Mouse (Mus musculus): Measurements from ENCODE around the gene Fgf18. TPM values are rescaled to one million over a fixed set of nuclear protein-coding genes. Genes with fewer than 3 reads are reported as not detected.

Fgf18 gene
- total and polyA plus RNA-seq, 3 experiments, result not detected

DNA sequence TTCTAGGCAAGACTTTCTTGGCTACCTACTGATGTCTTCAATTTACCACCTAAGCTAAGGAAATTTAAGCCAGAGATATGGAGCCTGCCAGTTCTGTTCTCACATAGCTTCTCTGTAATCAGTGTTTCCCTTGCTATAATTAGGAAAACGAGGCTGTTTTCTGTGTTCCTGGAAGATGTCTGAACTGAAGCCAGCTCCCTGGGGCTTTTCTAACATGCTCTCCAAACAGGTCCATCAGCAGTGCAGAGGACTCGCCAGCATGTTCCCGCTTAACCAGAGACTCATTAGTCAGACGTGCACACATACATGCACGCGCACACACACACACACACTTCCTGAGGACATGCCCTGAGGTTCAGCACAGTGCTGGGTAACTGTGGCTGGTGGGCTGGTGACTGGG is 57.3 kb downstream of the Fgf18 start:
- H3K27ac ChIP-seq (ENCODE audit: insufficient read depth, low read depth), result no peak overlapping the region
- H3K4me1 ChIP-seq (ENCODE audit: control insufficient read depth in 1 of 2, insufficient read depth in 2 of 2), result peaks cover 0 to 13% of the 10 kb centered on the region in 2 experiments; a peak in 2 of 4 replicates
- no peaks in the 10 kb centered on the region for H3K36me3 ChIP-seq (replicated peaks in 1 of 2; ENCODE audit: control insufficient read depth in 1 of 2, insufficient read depth in 1 of 2, low read length in 1 of 2)
- H3K9ac ChIP-seq (ENCODE audit: insufficient read depth, low read depth), result no peak overlapping the region
- dilution Hi-C loops (cut with MboI; ENCODE audit: extremely low pct_ligation_motif_present, extremely low pct_unique_long_range_greater_than_20kb, low sequenced_read_pairs), result no loop called here
- peaks cover 4% of the 10 kb centered on the region for H3K9me3 ChIP-seq (replicated peaks; ENCODE audit: low read length)
- H3K4me3 ChIP-seq (replicated peaks in 1 of 3; ENCODE audit: low read depth in 2 of 3, low read length in 2 of 3, poor library complexity in 1 of 3), result no peak overlapping the region
- H3K79me2 ChIP-seq (replicated peaks; ENCODE audit: control insufficient read depth, extremely low read depth, insufficient read depth, poor library complexity, severe bottlenecking), result no peaks in the 10 kb centered on the region
- in situ Hi-C loops (cut with MboI; ENCODE audit: low pct_ligation_motif_present, low pct_unique_long_range_greater_than_20kb, low sequenced_read_pairs), result no loop called here
- H3K27me3 ChIP-seq (replicated peaks), result peaks cover 3% of the 10 kb centered on the region
- no peak overlapping the region for H3K4me2 ChIP-seq (ENCODE audit: insufficient read depth, low read depth, poor library complexity, severe bottlenecking)
- TF ChIP-seq RAD21 (IDR thresholded peaks at IDR 0.05; ENCODE audit: low read depth, low read length) (no peak), TCF12 (IDR thresholded peaks at IDR 0.05; ENCODE audit: low read depth, low read length) (no peak), NRF1 (IDR thresholded peaks at IDR 0.05; ENCODE audit: low read depth, low read length) (no peak), EP300 (IDR thresholded peaks at IDR 0.05; ENCODE audit: low read length) (no peak), POLR2AphosphoS2 (IDR thresholded peaks at IDR 0.05; ENCODE audit: low read depth, low read length) (no peak), MEF2A (IDR thresholded peaks at IDR 0.05; ENCODE audit: borderline replicate concordance, low read depth, low read length) (no peak), MAFK (IDR thresholded peaks at IDR 0.05; ENCODE audit: insufficient replicate concordance, low read length) (no peak), MAZ (IDR thresholded peaks at IDR 0.05; ENCODE audit: low read depth, low read length) (no peak), PAX5 (IDR thresholded peaks at IDR 0.05; ENCODE audit: low read length) (no peak), CTCF (conservative IDR thresholded peaks at IDR 0.05 in 1 of 2, IDR thresholded peaks at IDR 0.05 in 1 of 2; ENCODE audit: low read depth in 2 of 2, low read length in 2 of 2) (no peak), MYC (IDR thresholded peaks at IDR 0.05; ENCODE audit: low read depth, low read length) (no peak), IRF4 (IDR thresholded peaks at IDR 0.05; ENCODE audit: low read depth, low read length) (no peak), POLR2A (IDR thresholded peaks at IDR 0.05; ENCODE audit: low read depth, low read length) (no peak)
- DNase-seq (ENCODE audit: extremely low read depth), result no peak

DNA sequence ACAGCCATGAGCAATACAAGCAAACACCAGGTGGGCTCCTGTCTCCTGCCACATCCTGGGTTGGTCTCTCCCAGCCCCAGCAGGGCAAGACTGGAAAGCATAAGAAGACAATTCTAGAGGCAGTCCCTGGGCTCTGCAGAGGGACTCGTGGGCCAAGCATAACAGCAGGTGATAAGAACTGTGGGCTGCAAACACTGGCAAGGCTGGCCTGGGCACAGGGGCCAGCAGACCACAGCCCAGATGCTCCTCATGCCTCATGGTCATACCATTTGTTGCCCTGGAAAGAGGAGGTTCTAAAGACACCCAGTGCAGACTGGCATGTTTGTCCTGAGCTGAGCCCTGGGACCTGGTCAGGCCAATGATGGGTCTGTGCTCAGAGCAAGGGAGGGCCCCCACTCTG is 59.0 kb downstream of the Fgf18 start:
- H3K4me2 ChIP-seq (ENCODE audit: insufficient read depth, low read depth, poor library complexity, severe bottlenecking), result no peak overlapping the region
- in situ Hi-C loops (cut with MboI; ENCODE audit: low pct_ligation_motif_present, low pct_unique_long_range_greater_than_20kb, low sequenced_read_pairs), result no loop called here

More for the DNA sequence above, 59.0 kb downstream of the Fgf18 start:
- Histone ChIP-seq H3K27ac (ENCODE audit: insufficient read depth, low read depth) (no peak overlapping the region), H3K4me3 (replicated peaks in 1 of 3; ENCODE audit: low read depth in 2 of 3, low read length in 2 of 3, poor library complexity in 1 of 3) (no peak overlapping the region), H3K36me3 (replicated peaks in 1 of 2; ENCODE audit: control insufficient read depth in 1 of 2, insufficient read depth in 1 of 2, low read length in 1 of 2) (no peaks in the 10 kb centered on the region), H3K79me2 (replicated peaks; ENCODE audit: control insufficient read depth, extremely low read depth, insufficient read depth, poor library complexity, severe bottlenecking) (no peaks in the 10 kb centered on the region), H3K27me3 (replicated peaks) (no peaks in the 10 kb centered on the region), H3K4me1 (ENCODE audit: control insufficient read depth in 1 of 2, insufficient read depth in 2 of 2) (peaks cover 5 to 20% of the 10 kb centered on the region in 2 experiments), H3K9ac (ENCODE audit: insufficient read depth, low read depth) (no peak overlapping the region), H3K9me3 (replicated peaks; ENCODE audit: low read length) (no peaks in the 10 kb centered on the region)
- DNase-seq (ENCODE audit: extremely low read depth), result no peak
- TF ChIP-seq MYC (IDR thresholded peaks at IDR 0.05; ENCODE audit: low read depth, low read length), result no peak
- no peak for TF ChIP-seq CTCF (conservative IDR thresholded peaks at IDR 0.05 in 1 of 2, IDR thresholded peaks at IDR 0.05 in 1 of 2; ENCODE audit: low read depth in 2 of 2, low read length in 2 of 2)
- TF ChIP-seq MAFK (IDR thresholded peaks at IDR 0.05; ENCODE audit: insufficient replicate concordance, low read length), result no peak
- TF ChIP-seq USF1 (IDR thresholded peaks at IDR 0.05; ENCODE audit: low read depth, low read length), result no peak
- no peak for TF ChIP-seq MAZ (IDR thresholded peaks at IDR 0.05; ENCODE audit: low read depth, low read length)
- TF ChIP-seq IRF4 (IDR thresholded peaks at IDR 0.05; ENCODE audit: low read depth, low read length), result no peak
- TF ChIP-seq HCFC1 (IDR thresholded peaks at IDR 0.05; ENCODE audit: low read depth, low read length), result no peak
- no peak for TF ChIP-seq ZNF384 (IDR thresholded peaks at IDR 0.05; ENCODE audit: low read depth, low read length)
- TF ChIP-seq TBP (conservative IDR thresholded peaks at IDR 0.05; ENCODE audit: low read depth, low read length), result no peak
- no peak for TF ChIP-seq ETS1 (conservative IDR thresholded peaks at IDR 0.05; ENCODE audit: low read depth, low read length)
- no peak for TF ChIP-seq CHD1 (IDR thresholded peaks at IDR 0.05; ENCODE audit: low read depth, low read length)
- dilution Hi-C loops (cut with MboI; ENCODE audit: extremely low pct_ligation_motif_present, extremely low pct_unique_long_range_greater_than_20kb, low sequenced_read_pairs), result no loop called here
